Mouse (Mus musculus): ENCODE measurements around the gene Fam135a.

DNA sequence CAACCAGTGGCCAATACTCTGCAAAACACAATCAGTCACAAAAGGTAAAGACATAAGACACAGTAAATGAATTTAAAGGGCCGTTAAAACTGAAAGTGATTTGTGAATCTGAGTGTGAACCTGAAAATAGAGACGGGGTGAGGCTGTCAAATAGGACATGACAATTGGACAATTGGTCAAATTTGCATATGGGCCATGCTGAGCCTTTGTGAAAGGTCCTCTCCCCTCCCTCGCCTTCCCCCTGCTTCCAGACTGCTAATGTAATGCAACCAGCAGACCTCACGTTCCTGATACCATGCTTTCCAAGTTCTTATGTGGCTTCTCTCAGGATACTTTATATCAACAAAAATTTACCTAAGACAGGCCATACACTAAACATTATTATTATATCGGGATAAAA is 57.1 kb downstream of the Fam135a start:
- no peak for TF ChIP-seq CTCF (IDR thresholded peaks at IDR 0.05; ENCODE audit: control insufficient read depth, insufficient read depth, low read length)
- no peak for TF ChIP-seq POLR2A (IDR thresholded peaks at IDR 0.05; ENCODE audit: borderline replicate concordance, control insufficient read depth, low read depth, low read length)
